Mouse (Mus musculus) hindbrain, embryonic 15.5 days (tissue): Measurements from ENCODE around the gene Mif. TPM values are rescaled to one million over a fixed set of nuclear protein-coding genes. Genes with fewer than 3 reads are reported as not detected.

Experiments
- ATAC-seq: fragments of 200-750 bp; cut with Nextera tagmentation; 2 replicates; pipeline ENCODE4 v1.8.0; 2017; ENCODE audit warnings: low read depth, moderate number of reproducible peaks, moderate TSS enrichment; ENCODE audit not compliant: low FRiP score
- H3K27ac ChIP-seq: fragments of 300-500 bp; sonication (generic); replicated peaks from 2 replicates; pipeline ENCODE4 v1.5.1; 2015; ENCODE audit warnings: mild to moderate bottlenecking, inconsistent platforms
- H3K27me3 ChIP-seq: fragments of 300-500 bp; sonication (generic); 2 replicates; pipeline ENCODE4 v1.6.1; 2015; ENCODE audit warnings: control low read depth, inconsistent platforms
- H3K36me3 ChIP-seq: fragments of 300-500 bp; sonication (generic); 2 replicates; pipeline ENCODE4 v1.6.1; 2015; ENCODE audit warnings: control low read depth, inconsistent platforms
- H3K4me1 ChIP-seq: fragments of 300-500 bp; sonication (generic); replicated peaks from 2 replicates; pipeline ENCODE4 v1.6.1; 2015; ENCODE audit warnings: control low read depth, inconsistent platforms
- H3K4me2 ChIP-seq: fragments of 300-500 bp; sonication (generic); 2 replicates; pipeline ENCODE4 v1.6.1; 2015; ENCODE audit warnings: moderate library complexity, mild to moderate bottlenecking, inconsistent platforms
- H3K4me3 ChIP-seq: fragments of 300-500 bp; sonication (generic); 2 replicates; pipeline ENCODE4 v1.5.1; 2015; ENCODE audit warnings: mild to moderate bottlenecking, inconsistent platforms
- H3K9ac ChIP-seq: fragments of 300-500 bp; sonication (generic); 2 replicates; pipeline ENCODE4 v1.6.1; 2015; ENCODE audit warnings: inconsistent platforms
- H3K9me3 ChIP-seq: fragments of 300-500 bp; sonication (generic); 2 replicates; pipeline ENCODE4 v1.6.1; 2016; ENCODE audit warnings: control low read depth, inconsistent platforms
- WGBS: fragments of 180-500 bp; shearing (Covaris S2); methylation state at CpG from one replicate; pipeline ENCODE4 v1.1.7; 2015; 5-methylcytosine and 5-hydroxymethylcytosine counted together
- polyA plus RNA-seq: library from polyadenylated mRNA; unstranded; fragments of >200 nt; fragmentation: Nextera tagmentation; extraction: Ambion mirVana; gene quantifications from 2 replicates; pipeline ENCODE4 v1.2.1, GENCODE M21; 2015

Mif gene
- polyA plus RNA-seq, 1 experiment from 2014 or later = 1,704 TPM

- WGBS = 97% methylated on average over 8 of the region's 8 CpGs
- Histone ChIP-seq H3K9ac (no peak overlapping the region), H3K36me3 (no peaks in the 10 kb centered on the region), H3K4me1 (peaks cover 17% of the 10 kb centered on the region), H3K4me2 (no peak overlapping the region), H3K9me3 (no peaks in the 10 kb centered on the region), H3K27me3 (no peaks in the 10 kb centered on the region), H3K4me3 (no peak overlapping the region), H3K27ac (no peak overlapping the region)
- ATAC-seq = no peak
These were observed 24.7 kb upstream of the Mif start for GRCm38 (mm10) chr10:75884742-75885141.

GRCm38 (mm10) chr10:75883232-75883552, 23.2 kb upstream of the Mif start:
- peak; percentile 73; the same call in 1 of the 2 replicates for ATAC-seq
- Histone ChIP-seq H3K9me3 (no peaks in the 10 kb centered on the region), H3K36me3 (no peaks in the 10 kb centered on the region), H3K27ac (0 out of 2 replicates have a peak overlapping the region, but pooled peaks have one; percentile 25), H3K4me2 (peak overlapping the region; percentile 37), H3K9ac (0 out of 2 replicates have a peak overlapping the region, but pooled peaks have one; percentile 16), H3K4me1 (peaks cover 17% of the 10 kb centered on the region), H3K4me3 (0 out of 2 replicates have a peak overlapping the region, but pooled peaks have one; percentile 7), H3K27me3 (no peaks in the 10 kb centered on the region)
- WGBS = 2% methylated on average over 10 of the region's 10 CpGs

- Histone ChIP-seq H3K9ac (0 out of 2 replicates have a peak overlapping the region, but pooled peaks have one; percentile 16), H3K4me2 (peak overlapping the region; percentile 37), H3K4me3 (0 out of 2 replicates have a peak overlapping the region, but pooled peaks have one; percentile 7), H3K4me1 (peaks cover 17% of the 10 kb centered on the region), H3K36me3 (no peaks in the 10 kb centered on the region), H3K9me3 (no peaks in the 10 kb centered on the region), H3K27ac (0 out of 2 replicates have a peak overlapping the region, but pooled peaks have one; percentile 25), H3K27me3 (no peaks in the 10 kb centered on the region)
- 0 out of 2 replicates have a peak, but pooled peaks have one; percentile 44 for ATAC-seq
- WGBS = 8% methylated on average over 15 of the region's 15 CpGs
These were observed 22.6 kb upstream of the Mif start for GRCm38 (mm10) chr10:75882433-75883231.

GRCm38 (mm10) chr10:75881578-75882432, 21.8 kb upstream of the Mif start:
- WGBS = 13% methylated on average over 20 of the region's 20 CpGs
- no peak overlapping the region for H3K4me2 ChIP-seq
- no peak overlapping the region for H3K9ac ChIP-seq
- H3K9me3 ChIP-seq = no peaks in the 10 kb centered on the region
- no peaks in the 10 kb centered on the region for H3K27me3 ChIP-seq
- ATAC-seq = no peak
- H3K4me3 ChIP-seq = no peak overlapping the region
- H3K4me1 ChIP-seq = peaks cover 17% of the 10 kb centered on the region
- H3K27ac ChIP-seq = 0 out of 2 replicates have a peak overlapping the region, but pooled peaks have one; percentile 47
- no peaks in the 10 kb centered on the region for H3K36me3 ChIP-seq

GRCm38 (mm10) chr10:75880771-75881577, 20.9 kb upstream of the Mif start:
- no peaks in the 10 kb centered on the region for H3K36me3 ChIP-seq
- peak overlapping the region; percentile 47; the same call in 1 of the 2 replicates for H3K27ac ChIP-seq
- H3K9ac ChIP-seq = no peak overlapping the region
- no peaks in the 10 kb centered on the region for H3K9me3 ChIP-seq
- 50% methylated on average over 6 of the region's 6 CpGs for WGBS
- no peak overlapping the region for H3K4me2 ChIP-seq
- peaks cover 17% of the 10 kb centered on the region for H3K4me1 ChIP-seq
- no peaks in the 10 kb centered on the region for H3K27me3 ChIP-seq
- no peak for ATAC-seq
- no peak overlapping the region for H3K4me3 ChIP-seq

DNA sequence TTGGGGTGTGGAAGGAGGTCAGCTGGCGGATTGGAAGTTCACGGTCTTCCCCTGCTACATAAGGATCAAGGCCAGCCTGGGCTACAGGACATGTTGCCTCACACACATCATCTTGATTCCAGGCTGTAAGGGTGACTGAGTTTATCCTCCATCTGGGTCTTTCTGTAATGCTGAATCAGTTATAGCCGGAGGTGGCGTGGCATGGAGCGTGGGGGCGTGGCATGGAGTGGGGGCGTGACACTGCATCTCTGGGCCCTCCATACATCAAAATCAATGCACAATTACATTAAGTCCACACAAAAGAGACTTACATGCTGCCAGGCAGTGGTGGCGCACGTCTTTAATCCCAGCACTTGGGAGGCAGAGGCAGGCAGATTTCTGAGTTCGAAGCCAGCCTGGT, 20.3 kb upstream of the Mif start:
- Histone ChIP-seq H3K9ac (no peak overlapping the region), H3K4me2 (no peak overlapping the region), H3K27me3 (no peaks in the 10 kb centered on the region), H3K36me3 (no peaks in the 10 kb centered on the region), H3K27ac (no peak overlapping the region), H3K9me3 (no peaks in the 10 kb centered on the region), H3K4me3 (no peak overlapping the region), H3K4me1 (peaks cover 17% of the 10 kb centered on the region)
- ATAC-seq = no peak
- 91% methylated on average over 10 of the region's 10 CpGs for WGBS

- ATAC-seq = no peak
- no peak overlapping the region for H3K27ac ChIP-seq
- H3K9ac ChIP-seq = no peak overlapping the region
- no peak overlapping the region for H3K4me2 ChIP-seq
- no peak overlapping the region for H3K4me3 ChIP-seq
- H3K36me3 ChIP-seq = no peaks in the 10 kb centered on the region
- H3K4me1 ChIP-seq = peaks cover 20% of the 10 kb centered on the region
- 84% methylated on average over 3 of the region's 3 CpGs for WGBS
- H3K9me3 ChIP-seq = no peaks in the 10 kb centered on the region
- H3K27me3 ChIP-seq = no peaks in the 10 kb centered on the region
These were observed 18.8 kb upstream of the Mif start for GRCm38 (mm10) chr10:75878836-75879235.

DNA sequence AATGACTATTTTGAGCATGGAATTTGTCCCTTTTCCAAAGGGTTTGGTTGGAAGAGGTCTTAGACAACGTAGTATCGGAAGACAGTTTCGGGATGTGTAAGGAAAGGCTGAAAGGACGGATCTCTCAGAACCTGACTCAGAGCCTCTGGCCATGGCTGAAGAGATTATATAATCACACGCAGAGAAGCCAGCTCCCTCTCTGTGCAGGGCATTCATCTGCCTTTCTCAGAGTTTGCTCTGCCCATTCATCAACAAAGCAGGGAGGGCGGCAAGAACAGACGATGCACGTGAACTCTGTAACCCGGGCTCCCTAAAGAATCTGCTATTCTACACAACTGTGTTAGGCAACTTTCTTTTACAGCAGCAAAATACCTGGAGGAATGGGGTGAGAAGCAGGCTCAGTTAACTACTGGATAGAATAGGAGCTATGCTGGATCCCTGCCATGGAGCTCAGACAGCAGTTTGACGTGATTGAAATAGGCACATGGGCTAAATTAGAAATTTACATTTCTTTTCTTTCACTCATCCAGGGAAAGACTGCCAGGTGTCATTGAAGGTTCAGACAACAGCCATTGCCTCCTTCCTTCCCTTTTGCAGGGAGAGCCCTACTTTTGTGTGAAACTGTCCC, 13.6 kb upstream of the Mif start:
- Histone ChIP-seq H3K36me3 (no peaks in the 10 kb centered on the region), H3K9ac (peak overlapping the region; percentile 15), H3K4me3 (peak overlapping the region; percentile 35), H3K27ac (peak overlapping the region; percentile 69), H3K4me1 (peaks cover 16% of the 10 kb centered on the region), H3K4me2 (peak overlapping the region; percentile 54), H3K9me3 (no peaks in the 10 kb centered on the region), H3K27me3 (no peaks in the 10 kb centered on the region)
- WGBS = 8% methylated on average over 10 of the region's 10 CpGs
- peak; percentile 39; the same call in 1 of the 2 replicates for ATAC-seq

DNA sequence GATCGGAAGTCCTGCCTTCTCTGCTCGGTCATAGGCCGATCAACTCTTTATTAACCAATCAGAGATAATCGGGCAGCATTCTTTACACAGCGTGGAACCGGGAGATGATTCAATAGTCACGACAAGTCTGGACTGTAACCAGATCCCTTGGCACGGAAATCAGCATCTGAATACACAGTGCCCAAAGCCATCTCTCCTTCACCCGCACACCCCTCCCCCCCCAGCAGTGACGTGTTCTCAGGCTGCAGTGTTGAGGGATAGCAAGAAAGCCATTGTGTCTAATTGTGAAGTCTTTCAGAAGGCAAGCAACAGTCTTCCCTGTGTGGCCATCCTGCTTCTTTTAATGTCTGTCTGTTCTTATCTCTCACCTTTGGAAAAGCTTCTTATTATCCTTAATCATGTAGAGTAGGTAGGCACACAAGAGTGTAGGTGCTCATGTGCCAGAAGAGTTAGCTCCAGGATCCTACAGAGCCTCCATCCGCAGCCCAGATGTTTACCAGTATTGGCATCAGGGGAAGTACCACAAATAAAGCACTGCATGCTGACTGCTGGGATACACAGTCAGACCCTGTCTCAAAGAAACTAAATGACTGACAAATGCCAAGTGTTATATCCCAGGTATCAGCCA, 13.0 kb upstream of the Mif start:
- ATAC-seq = peak; percentile 98
- Histone ChIP-seq H3K9me3 (no peaks in the 10 kb centered on the region), H3K27ac (peak overlapping the region; percentile 69), H3K4me2 (peak overlapping the region; percentile 54), H3K27me3 (no peaks in the 10 kb centered on the region), H3K4me3 (peak overlapping the region; percentile 35), H3K9ac (peak overlapping the region; percentile 15), H3K4me1 (peaks cover 16% of the 10 kb centered on the region), H3K36me3 (no peaks in the 10 kb centered on the region)
- WGBS = 0% methylated on average over 11 of the region's 11 CpGs

DNA sequence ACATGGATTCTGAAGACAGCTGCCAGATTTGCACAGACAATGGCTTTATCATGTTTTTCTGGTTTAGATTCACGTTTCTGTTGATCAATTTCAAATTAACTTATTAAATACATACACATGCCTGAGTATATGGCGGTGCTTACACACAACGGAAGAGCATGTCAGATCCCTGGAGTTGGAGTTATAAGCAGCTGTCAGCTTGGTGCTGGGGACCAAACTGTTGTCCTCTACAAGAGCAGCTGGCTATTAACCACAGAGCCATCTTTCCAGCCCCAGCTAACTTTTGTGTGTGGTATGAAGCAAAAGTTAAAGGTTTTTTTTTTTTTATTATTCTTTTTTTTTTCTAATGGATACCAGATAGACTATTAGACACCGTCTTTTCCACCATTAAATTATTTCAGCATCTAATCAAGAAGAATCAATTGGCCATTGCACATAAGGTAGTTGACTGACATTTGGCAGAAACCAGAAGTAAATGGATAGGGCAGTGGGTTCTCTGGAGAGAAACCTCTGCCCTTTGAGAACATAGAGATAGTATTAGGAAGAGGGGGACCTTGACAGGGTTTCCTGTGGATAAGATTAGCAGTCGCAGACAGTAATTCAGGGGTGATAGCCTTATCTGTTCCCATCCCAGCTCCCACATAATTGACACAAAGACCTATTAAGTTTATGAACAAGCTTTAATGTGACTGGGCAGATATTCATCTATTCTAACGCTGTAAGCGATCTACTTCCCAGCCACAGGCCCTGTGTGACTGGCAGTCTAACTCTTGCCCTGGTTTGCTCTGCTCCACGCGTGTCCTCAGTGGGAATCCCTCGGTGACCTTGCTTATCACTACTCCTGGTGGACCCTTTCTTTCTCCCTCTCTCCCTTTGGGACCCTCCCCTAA, 12.2 kb upstream of the Mif start:
- Histone ChIP-seq H3K9me3 (no peaks in the 10 kb centered on the region), H3K4me2 (peak overlapping the region; percentile 54), H3K27ac (peak overlapping the region; percentile 69), H3K4me1 (peaks cover 16% of the 10 kb centered on the region), H3K27me3 (no peaks in the 10 kb centered on the region), H3K36me3 (no peaks in the 10 kb centered on the region), H3K9ac (peak overlapping the region; percentile 15; the same call in 1 of the 2 replicates), H3K4me3 (peak overlapping the region; percentile 35)
- 35% methylated on average over 10 of the region's 10 CpGs for WGBS
- no peak; the same call in none of the 2 replicates for ATAC-seq
